Mouse (Mus musculus): ENCODE measurements at regions not wholly inside any gene's neighbourhood (a gene's known extent, or its start where the extent isn't known, plus 50 kb on each side); places are given as distances from the start of the nearest gene placed in this dataset.
A peak's percentile ranks its signal among the peaks of the same experiment; 100 is the strongest.

GRCm38 (mm10) chr10:125467503-125467902 lies 78.2 kb upstream of the Slc16a7 start:
- DNase-seq (ENCODE audit: low spot score) = no peak

DNA sequence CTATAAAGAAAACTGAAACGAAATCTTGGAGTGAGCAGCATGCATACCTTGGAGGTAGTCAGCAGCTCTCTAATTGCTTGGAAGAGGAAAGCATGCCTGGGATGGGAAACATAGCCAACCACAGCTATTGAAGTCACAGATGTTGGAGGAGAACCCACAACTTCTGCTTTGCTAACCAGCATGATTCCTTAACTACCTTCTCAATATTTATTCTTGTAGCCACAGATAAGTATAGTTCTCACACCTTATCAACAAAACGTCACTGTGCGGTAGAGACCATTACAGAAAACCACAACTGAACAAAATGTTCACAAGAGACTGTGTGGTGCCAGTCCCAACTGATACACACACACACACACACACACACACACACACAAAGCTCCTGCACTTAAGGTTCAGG lies 99.1 kb upstream of the Slc16a7 start:
- no peak for DNase-seq (ENCODE audit: low spot score)

- no peak for DNase-seq (ENCODE audit: low spot score)
These were observed 101.1 kb upstream of the Slc16a7 start for GRCm38 (mm10) chr10:125490395-125490794.

DNA sequence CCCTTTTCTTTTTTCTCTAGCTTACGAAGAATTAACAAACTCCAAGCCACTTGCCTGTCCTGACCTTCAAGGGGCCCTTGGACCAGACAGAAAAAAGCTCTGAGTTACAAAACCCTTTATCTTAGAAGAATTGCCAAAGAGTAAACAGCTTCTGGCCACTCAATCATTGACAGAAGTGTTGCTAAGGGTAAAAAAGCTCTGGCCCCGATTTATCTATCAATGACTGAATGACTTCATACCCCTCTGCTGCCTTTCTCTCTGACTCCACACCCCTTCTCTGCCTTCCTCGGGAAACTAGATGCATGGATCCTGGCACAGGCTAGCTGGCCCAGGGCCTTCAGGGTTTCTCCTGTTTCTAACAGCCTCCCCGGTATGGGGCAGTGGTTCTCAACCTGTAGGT lies 105.2 kb upstream of the Slc16a7 start:
- no peak for DNase-seq (ENCODE audit: low spot score)

GRCm38 (mm10) chr10:125498347-125498746 lies 109.1 kb upstream of the Slc16a7 start:
- no peak for DNase-seq (ENCODE audit: low spot score)

- no peak for DNase-seq (ENCODE audit: low spot score)
These were observed 111.1 kb upstream of the Slc16a7 start for GRCm38 (mm10) chr10:125500338-125500737.

DNA sequence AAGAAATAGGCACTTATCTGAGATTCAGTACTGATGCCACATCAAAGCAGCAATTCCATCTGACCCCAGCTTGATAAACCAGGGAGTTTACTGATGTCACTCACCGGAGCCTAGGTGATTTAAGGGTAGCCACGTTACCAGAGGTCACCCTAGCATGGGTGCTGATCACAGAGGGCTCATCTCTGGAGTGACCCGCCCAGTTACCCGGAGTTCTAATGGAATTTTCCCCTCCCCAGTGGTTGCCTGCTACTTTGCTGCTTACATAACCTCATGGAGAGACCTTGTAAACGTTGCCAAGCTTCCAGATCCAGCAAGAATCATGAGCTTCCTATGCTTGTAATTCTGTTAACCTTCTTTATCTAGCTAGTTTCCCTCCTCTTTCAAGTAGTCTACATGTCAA lies 125.8 kb upstream of the Slc16a7 start:
- no peak for DNase-seq (ENCODE audit: low spot score)

- DNase-seq (ENCODE audit: low spot score) = no peak
These were observed 141.6 kb upstream of the Slc16a7 start for GRCm38 (mm10) chr10:125530876-125531275.

- peak; percentile 14 for DNase-seq (ENCODE audit: low spot score)
These were observed 149.1 kb upstream of the Slc16a7 start for GRCm38 (mm10) chr10:125538316-125538715.

- no peak for DNase-seq (ENCODE audit: low spot score)
These were observed 197.4 kb upstream of the Slc16a7 start for GRCm38 (mm10) chr10:125586489-125587147.

DNA sequence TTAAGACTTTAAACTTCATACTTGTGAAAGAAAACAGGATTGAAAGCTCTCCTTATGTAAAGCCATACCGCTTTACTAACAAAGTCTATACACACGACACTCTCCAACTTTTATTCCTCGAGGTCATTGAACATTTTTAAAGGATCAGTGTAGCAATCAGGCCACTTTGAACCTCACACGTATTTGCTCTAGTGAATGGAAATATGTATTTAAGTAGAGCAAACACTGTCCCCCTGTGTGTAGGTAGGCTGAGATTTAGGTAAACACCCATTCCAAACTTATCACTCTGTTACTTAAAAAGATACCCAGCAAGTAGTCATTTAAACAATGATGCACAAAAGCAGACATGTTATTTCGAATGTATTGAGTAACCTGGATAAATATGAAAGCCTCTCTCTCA lies 203.7 kb upstream of the Slc16a7 start:
- DNase-seq (ENCODE audit: low spot score) = no peak

GRCm38 (mm10) chr10:125607787-125608617 lies 218.7 kb upstream of the Slc16a7 start:
- no peak for DNase-seq (ENCODE audit: low spot score)

DNA sequence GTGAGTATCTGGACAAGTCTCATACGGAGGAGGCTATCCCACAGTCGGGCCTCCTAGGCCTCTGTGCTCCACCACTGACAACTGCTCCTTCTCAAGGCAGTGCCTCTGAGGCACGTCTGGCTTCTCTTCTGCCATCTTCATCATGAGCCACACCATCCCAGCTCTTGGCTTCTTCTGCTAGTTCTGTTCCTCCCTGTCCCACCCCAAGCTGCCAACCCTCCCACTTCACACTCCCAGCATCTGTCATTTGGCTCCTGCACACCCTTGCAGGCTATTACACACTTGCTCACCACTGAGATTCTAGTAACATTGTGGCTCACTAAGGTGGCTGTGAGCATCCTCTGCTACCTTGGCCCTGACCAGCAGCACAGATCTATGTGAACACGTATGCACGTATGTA lies 221.1 kb upstream of the Slc16a7 start:
- no peak for DNase-seq (ENCODE audit: low spot score)

GRCm38 (mm10) chr10:125612773-125613172 lies 223.5 kb upstream of the Slc16a7 start:
- no peak for DNase-seq (ENCODE audit: low spot score)

GRCm38 (mm10) chr10:125621376-125621775 lies 232.1 kb upstream of the Slc16a7 start:
- no peak for DNase-seq (ENCODE audit: low spot score)

GRCm38 (mm10) chr10:125623836-125624235 lies 234.6 kb upstream of the Slc16a7 start:
- no peak for DNase-seq (ENCODE audit: low spot score)

DNA sequence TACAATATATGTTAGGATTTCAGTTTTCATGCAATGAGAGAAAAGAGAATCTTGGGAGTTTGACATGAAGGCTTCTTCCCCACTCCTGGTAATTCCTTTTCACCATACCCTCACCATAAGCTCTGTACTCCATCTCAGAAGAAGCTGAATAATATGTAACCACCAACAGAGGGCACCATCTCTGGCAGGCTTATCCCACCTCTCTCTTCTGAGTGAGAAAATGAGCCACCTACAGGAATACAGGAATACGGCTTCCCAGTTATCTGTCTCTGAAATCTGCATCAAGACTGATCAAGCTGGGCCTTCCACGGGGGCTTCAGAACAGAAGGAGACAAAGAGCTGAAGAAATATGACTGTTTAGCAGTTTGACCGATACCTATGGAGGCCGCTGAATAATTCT lies 278.6 kb upstream of the Slc16a7 start:
- DNase-seq (ENCODE audit: low spot score) = no peak

- DNase-seq (ENCODE audit: low spot score) = no peak
These were observed 284.4 kb upstream of the Slc16a7 start for GRCm38 (mm10) chr10:125673637-125674036.

DNA sequence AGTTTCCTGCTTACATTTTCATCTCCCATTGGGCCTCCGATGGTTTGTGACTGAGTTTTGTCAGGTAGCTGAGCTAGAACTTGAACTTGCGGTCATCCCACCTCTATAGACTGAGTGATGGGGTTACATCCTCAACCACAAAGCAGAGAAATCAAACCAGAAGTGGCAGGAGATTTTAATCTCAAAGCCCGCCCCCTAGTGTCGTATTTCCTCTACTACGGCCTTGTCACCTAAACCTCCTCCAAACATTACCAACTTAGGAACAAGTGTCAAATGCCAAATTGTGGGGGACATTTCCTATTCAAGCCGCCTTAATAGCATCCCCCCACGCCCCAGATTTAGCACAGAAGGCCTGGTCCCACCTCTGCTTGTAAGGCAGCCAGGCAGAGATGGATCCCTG lies 286.3 kb upstream of the Lrig3 start:
- no peak for DNase-seq (ENCODE audit: low spot score)

DNA sequence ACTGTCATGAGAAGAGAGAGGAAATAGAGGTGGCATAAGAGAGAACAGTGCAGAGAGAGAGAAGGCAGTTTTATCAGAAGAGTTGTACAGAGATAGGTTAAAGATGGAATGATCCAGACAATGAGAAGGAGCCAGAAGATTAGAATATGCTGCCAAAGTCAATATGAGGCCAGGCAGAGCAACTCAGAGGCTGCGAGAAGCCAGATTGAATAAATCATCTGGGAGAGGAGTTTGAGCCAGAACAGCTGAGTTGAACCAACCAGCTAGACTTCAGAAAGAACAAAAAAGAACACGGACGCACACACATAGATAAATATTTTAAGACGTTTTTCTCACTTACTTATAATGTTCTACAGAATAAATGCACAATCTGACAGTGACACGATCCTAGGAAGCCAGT lies 280.8 kb upstream of the Lrig3 start:
- no peak for DNase-seq (ENCODE audit: low spot score)

- DNase-seq (ENCODE audit: low spot score) = no peak
These were observed 272.5 kb upstream of the Lrig3 start for GRCm38 (mm10) chr10:125693505-125693904.

DNA sequence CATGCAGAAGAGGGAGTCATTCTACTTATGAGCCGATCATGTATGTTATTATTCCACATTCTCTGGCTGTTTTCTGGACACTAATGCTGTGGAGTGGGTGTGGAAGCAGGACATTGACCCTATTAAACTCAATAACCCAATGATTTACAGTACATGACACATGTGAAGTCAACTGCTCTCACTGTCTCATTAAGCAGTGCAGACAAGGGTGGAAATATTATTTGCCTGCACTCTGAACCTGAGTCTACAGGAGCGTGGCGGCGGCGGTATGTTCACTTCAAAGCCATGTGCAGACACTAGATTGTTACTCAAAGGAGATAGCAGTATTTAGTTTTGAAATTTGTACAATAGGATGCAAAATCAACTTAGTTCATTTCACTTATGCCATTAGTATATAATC lies 269.8 kb upstream of the Lrig3 start:
- DNase-seq (ENCODE audit: low spot score) = no peak

- DNase-seq (ENCODE audit: low spot score) = no peak
These were observed 240.8 kb upstream of the Lrig3 start for GRCm38 (mm10) chr10:125725077-125725680.

Measured in MN1 (cell line).